11 mouse cellular contexts compared by ENCODE assay signal in the genomic region with DNA sequence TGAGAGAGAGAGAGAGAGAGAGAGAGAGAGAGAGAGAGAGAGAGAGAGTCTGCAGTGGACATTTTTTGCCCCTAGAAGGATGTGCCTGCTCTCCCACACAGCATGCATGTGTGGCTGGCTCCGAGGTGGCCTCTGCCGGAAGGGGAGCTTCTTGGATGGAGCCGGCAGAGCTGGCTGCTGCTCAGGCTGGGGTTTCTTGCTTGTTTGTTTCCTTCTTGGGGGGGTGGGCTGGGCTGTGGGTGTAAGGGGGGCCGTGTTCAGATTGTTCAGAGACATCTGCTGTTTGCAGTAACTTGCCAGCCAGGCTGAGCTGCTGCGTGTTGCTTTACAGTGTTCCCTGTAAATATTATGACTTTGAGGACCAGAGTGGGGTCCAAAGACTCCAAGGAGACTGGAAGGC.
A peak's percentile ranks its signal among the peaks of the same experiment; 100 is the strongest.
DNase-seq lines count a peak whose midpoint lies in the region; ATAC-seq and TF ChIP-seq lines count a peak whose summit lies in the region.
"Had no signal": no experiment of that assay in that cellular context is flagged by ENCODE, and none has a peak within 500 bp of the region (broad histone marks: within the 10 kb centered on the region; RNA-seq: fewer than 3 reads in every experiment).

No protein-coding gene starts in this region.

- H3K4me3 ChIP-seq in heart, embryonic 10.5 days, result peak overlapping the region; percentile 22; the same call in 1 of the 2 replicates
- H3K4me3 ChIP-seq in lung, embryonic 16.5 days (ENCODE audit: low read length), result no peak overlapping the region
- H3K4me3 ChIP-seq in heart, embryonic 16.5 days (ENCODE audit: low read length), result no peak overlapping the region
- no peak overlapping the region for H3K4me3 ChIP-seq in small intestine, adult 2 months (ENCODE audit: low read depth, low read length)
- H3K4me3 ChIP-seq: neural tube, embryonic 12.5 days had no signal

- no peaks in the 10 kb centered on the region for H3K36me3 ChIP-seq in heart, embryonic 10.5 days
- H3K36me3 ChIP-seq in lung, embryonic 16.5 days (ENCODE audit: control insufficient read depth, insufficient read depth, low read length), result no peaks in the 10 kb centered on the region
- H3K36me3 ChIP-seq in heart, embryonic 16.5 days (ENCODE audit: control insufficient read depth, insufficient read depth), result no peaks in the 10 kb centered on the region
- H3K36me3 ChIP-seq in small intestine, adult 2 months (ENCODE audit: control insufficient read depth, insufficient read depth, low read length), result no peaks in the 10 kb centered on the region
- H3K36me3 ChIP-seq: neural tube, embryonic 12.5 days had no signal

- peak overlapping the region; percentile 92 for H3K27ac ChIP-seq in heart, embryonic 10.5 days
- peak overlapping the region; percentile 83 for H3K27ac ChIP-seq in lung, embryonic 16.5 days (ENCODE audit: low read length)
- H3K27ac ChIP-seq in heart, embryonic 16.5 days (ENCODE audit: low read length), result peak overlapping the region; percentile 99
- peak overlapping the region; percentile 52 for H3K27ac ChIP-seq in small intestine, adult 2 months (ENCODE audit: insufficient read depth, low read depth, low read length)
- H3K27ac ChIP-seq: neural tube, embryonic 12.5 days had no signal

- peak; percentile 85 for DNase-seq in heart, embryonic 10.5 days (ENCODE audit: low spot score)
- no peak for DNase-seq in heart, adult 9 months (ENCODE audit: low spot score in 2 of 2)
- no peak for DNase-seq in lung, postnatal 36 days
- no peak for DNase-seq in right cerebral cortex, adult 18-20 months
- DNase-seq: cerebellum, adult 9-10 months; liver, postnatal 0 days had no signal

- H3K9me3 ChIP-seq in heart, embryonic 10.5 days, result no peaks in the 10 kb centered on the region
- H3K9me3 ChIP-seq in lung, embryonic 16.5 days (ENCODE audit: control insufficient read depth, low read length), result no peaks in the 10 kb centered on the region
- no peaks in the 10 kb centered on the region for H3K9me3 ChIP-seq in heart, embryonic 16.5 days (replicated peaks; ENCODE audit: control insufficient read depth, low read length)
- H3K9me3 ChIP-seq: neural tube, embryonic 12.5 days had no signal

- no peak for TF ChIP-seq POLR2A in small intestine, adult 2 months (IDR thresholded peaks at IDR 0.05; ENCODE audit: low read depth, low read length)

- no peaks in the 10 kb centered on the region for H3K27me3 ChIP-seq in heart, embryonic 10.5 days (ENCODE audit: insufficient read depth, poor library complexity, severe bottlenecking)
- H3K27me3 ChIP-seq in lung, embryonic 16.5 days (ENCODE audit: control insufficient read depth, insufficient read depth, low read depth, low read length), result no peaks in the 10 kb centered on the region
- no peaks in the 10 kb centered on the region for H3K27me3 ChIP-seq in heart, embryonic 16.5 days (ENCODE audit: control insufficient read depth, insufficient read depth, low read length)
- H3K27me3 ChIP-seq in small intestine, adult 2 months (ENCODE audit: control insufficient read depth, insufficient read depth, low read length), result no peaks in the 10 kb centered on the region
- H3K27me3 ChIP-seq: neural tube, embryonic 12.5 days had no signal

- ATAC-seq in lung, embryonic 16.5 days (ENCODE audit: low read depth), result peak; percentile 92
- peak; percentile 88 for ATAC-seq in heart, embryonic 16.5 days (replicated peaks; ENCODE audit: extremely low read depth, insufficient read depth, low FRiP score)
- ATAC-seq in megakaryocyte progenitor cell, adult 5-6 weeks (replicated peaks; ENCODE audit: poor library complexity), result no peak
- ATAC-seq: liver, postnatal 0 days had no signal

- H3K4me2 ChIP-seq in lung, embryonic 16.5 days (ENCODE audit: low read depth, low read length), result no peak overlapping the region
- peak overlapping the region; percentile 48 for H3K4me2 ChIP-seq in heart, embryonic 16.5 days (ENCODE audit: low read depth, low read length)
- H3K4me2 ChIP-seq: neural tube, embryonic 12.5 days had no signal

- TF ChIP-seq CTCF in small intestine, adult 2 months (IDR thresholded peaks at IDR 0.05; ENCODE audit: extremely low read depth, insufficient read length, insufficient replicate concordance, low read depth, low read length), result no peak

- WGBS in heart, embryonic 10.5 days, result 44% methylated on average over 5 of the region's 5 CpGs
- 19% methylated on average over 5 of the region's 5 CpGs for WGBS in lung, embryonic 16.5 days
- WGBS in heart, embryonic 16.5 days, result 26% methylated on average over 5 of the region's 5 CpGs
- 33% methylated on average over 5 of the region's 5 CpGs for WGBS in small intestine, adult 2 months

- no peak overlapping the region for H3K9ac ChIP-seq in lung, embryonic 16.5 days (ENCODE audit: low read length)
- H3K9ac ChIP-seq in heart, embryonic 16.5 days (ENCODE audit: low read length), result peak overlapping the region; percentile 75
- H3K9ac ChIP-seq: liver, postnatal 0 days; neural tube, embryonic 12.5 days had no signal

- peaks cover 82% of the 10 kb centered on the region for H3K4me1 ChIP-seq in heart, embryonic 10.5 days
- H3K4me1 ChIP-seq in lung, embryonic 16.5 days (replicated peaks; ENCODE audit: control insufficient read depth, insufficient read depth, low read length), result peaks cover 26% of the 10 kb centered on the region
- peaks cover 58% of the 10 kb centered on the region for H3K4me1 ChIP-seq in heart, embryonic 16.5 days (ENCODE audit: control insufficient read depth, insufficient read depth, low read length)
- no peaks in the 10 kb centered on the region; the same call in 1 of the 2 replicates for H3K4me1 ChIP-seq in small intestine, adult 2 months (ENCODE audit: control insufficient read depth, insufficient read depth, insufficient read length, low read length)
- H3K4me1 ChIP-seq: neural tube, embryonic 12.5 days had no signal
